Mouse (Mus musculus) heart, embryonic 13.5 days (tissue): ENCODE results near the gene Iqsec3. TPM values are rescaled to one million over a fixed set of nuclear protein-coding genes. Genes with fewer than 3 reads are reported as not detected.

Experiments
- ATAC-seq: fragments of 200-750 bp; cut with Nextera tagmentation; 2 replicates; pipeline ENCODE4 v1.8.0; 2017; ENCODE audit warnings: moderate TSS enrichment; ENCODE audit not compliant: insufficient number of reproducible peaks, low FRiP score, low TSS enrichment; ENCODE audit errors: extremely low read depth
- H3K27ac ChIP-seq: fragments of 300-500 bp; sonication (generic); replicated peaks from 2 replicates; pipeline ENCODE4 v1.5.1; 2015; ENCODE audit warnings: moderate library complexity, mild to moderate bottlenecking, inconsistent platforms
- H3K27me3 ChIP-seq: fragments of 300-500 bp; sonication (generic); replicated peaks from 2 replicates; pipeline ENCODE4 v1.6.1; 2015; ENCODE audit warnings: mild to moderate bottlenecking, inconsistent platforms
- H3K36me3 ChIP-seq: fragments of 300-500 bp; sonication (generic); 2 replicates; pipeline ENCODE4 v1.6.1; 2015; ENCODE audit warnings: mild to moderate bottlenecking, inconsistent platforms
- H3K4me1 ChIP-seq: fragments of 300-500 bp; sonication (generic); 2 replicates; pipeline ENCODE4 v1.6.1; 2015; ENCODE audit warnings: inconsistent platforms
- H3K4me2 ChIP-seq: fragments of 300-500 bp; sonication (generic); 2 replicates; pipeline ENCODE4 v1.6.1; 2015; ENCODE audit warnings: inconsistent platforms, mild to moderate bottlenecking, moderate library complexity
- H3K4me3 ChIP-seq: fragments of 300-500 bp; sonication (generic); 2 replicates; pipeline ENCODE4 v1.5.1; 2015; ENCODE audit warnings: moderate library complexity, mild to moderate bottlenecking, inconsistent platforms
- H3K9ac ChIP-seq: fragments of 300-500 bp; sonication (generic); 2 replicates; pipeline ENCODE4 v1.6.1; 2015; ENCODE audit warnings: inconsistent platforms, mild to moderate bottlenecking, moderate library complexity
- H3K9me3 ChIP-seq: fragments of 300-500 bp; sonication (generic); 2 replicates; pipeline ENCODE4 v1.6.1; 2016; ENCODE audit warnings: inconsistent platforms
- WGBS: fragments of 180-500 bp; shearing (Covaris S2); methylation state at CpG from one replicate; pipeline ENCODE4 v1.1.7; 2015; ENCODE audit warnings: mixed read lengths; 5-methylcytosine and 5-hydroxymethylcytosine counted together
- polyA plus RNA-seq: library from polyadenylated mRNA; unstranded; fragments of >200 nt; fragmentation: Nextera tagmentation; extraction: Ambion mirVana; gene quantifications from 2 replicates; pipeline ENCODE4 v1.2.1, GENCODE M21; 2015

The Iqsec3 gene
- polyA plus RNA-seq, 1 experiment from 2014 or later: not detected

GRCm38 (mm10) chr6:121498819-121499535, 25.5 kb upstream of the Iqsec3 start:
- ATAC-seq: no peak

GRCm38 (mm10) chr6:121495606-121496005, 22.1 kb upstream of the Iqsec3 start:
- no peak overlapping the region for H3K4me3 ChIP-seq
- ATAC-seq: no peak
- no peak overlapping the region for H3K9ac ChIP-seq
- no peak overlapping the region for H3K4me2 ChIP-seq
- 54% methylated on average over 7 of the region's 7 CpGs for WGBS
- H3K4me1 ChIP-seq: no peaks in the 10 kb centered on the region
- no peaks in the 10 kb centered on the region for H3K36me3 ChIP-seq
- H3K27ac ChIP-seq: no peak overlapping the region
- H3K9me3 ChIP-seq: no peaks in the 10 kb centered on the region
- peaks cover 14% of the 10 kb centered on the region; the same call in 1 of the 2 replicates for H3K27me3 ChIP-seq

More at GRCm38 (mm10) chr6:121498819-121499535, 25.5 kb upstream of the Iqsec3 start:
- Histone ChIP-seq H3K9me3 (no peaks in the 10 kb centered on the region), H3K4me1 (no peaks in the 10 kb centered on the region), H3K27me3 (peaks cover 7% of the 10 kb centered on the region; the same call in 1 of the 2 replicates), H3K4me2 (no peak overlapping the region), H3K36me3 (no peaks in the 10 kb centered on the region), H3K4me3 (no peak overlapping the region), H3K27ac (no peak overlapping the region), H3K9ac (no peak overlapping the region)
- 16% methylated on average over 9 of the region's 9 CpGs for WGBS

- ATAC-seq: no peak
These were observed 21.5 kb upstream of the Iqsec3 start for GRCm38 (mm10) chr6:121495026-121495425.

GRCm38 (mm10) chr6:121494319-121494718, 20.8 kb upstream of the Iqsec3 start:
- H3K9me3 ChIP-seq: no peaks in the 10 kb centered on the region
- no peak overlapping the region for H3K4me3 ChIP-seq
- H3K36me3 ChIP-seq: no peaks in the 10 kb centered on the region
- no peak overlapping the region for H3K27ac ChIP-seq
- WGBS: 78% methylated on average over 4 of the region's 4 CpGs
- H3K9ac ChIP-seq: no peak overlapping the region
- no peaks in the 10 kb centered on the region for H3K4me1 ChIP-seq
- ATAC-seq: no peak
- H3K27me3 ChIP-seq: peaks cover 17% of the 10 kb centered on the region; the same call in 1 of the 2 replicates
- no peak overlapping the region for H3K4me2 ChIP-seq

More at GRCm38 (mm10) chr6:121495026-121495425, 21.5 kb upstream of the Iqsec3 start:
- H3K4me1 ChIP-seq: no peaks in the 10 kb centered on the region
- H3K27me3 ChIP-seq: peaks cover 14% of the 10 kb centered on the region; the same call in 1 of the 2 replicates
- no peak overlapping the region for H3K4me2 ChIP-seq
- H3K27ac ChIP-seq: no peak overlapping the region
- 82% methylated on average over 1 of the region's 1 CpGs for WGBS
- no peaks in the 10 kb centered on the region for H3K36me3 ChIP-seq
- H3K9ac ChIP-seq: no peak overlapping the region
- H3K9me3 ChIP-seq: no peaks in the 10 kb centered on the region
- no peak overlapping the region for H3K4me3 ChIP-seq

GRCm38 (mm10) chr6:121491339-121491738, 17.9 kb upstream of the Iqsec3 start:
- no peaks in the 10 kb centered on the region for H3K9me3 ChIP-seq
- no peak overlapping the region for H3K4me2 ChIP-seq
- H3K4me1 ChIP-seq: no peaks in the 10 kb centered on the region
- no peak overlapping the region for H3K9ac ChIP-seq
- peaks cover 20% of the 10 kb centered on the region; the same call in 1 of the 2 replicates for H3K27me3 ChIP-seq
- no peak overlapping the region for H3K4me3 ChIP-seq
- 79% methylated on average over 5 of the region's 5 CpGs for WGBS
- ATAC-seq: no peak
- H3K36me3 ChIP-seq: no peaks in the 10 kb centered on the region
- H3K27ac ChIP-seq: no peak overlapping the region

GRCm38 (mm10) chr6:121472273-121472672, 1.2 kb downstream of the Iqsec3 start:
- Histone ChIP-seq H3K27me3 (peaks cover 63% of the 10 kb centered on the region), H3K36me3 (no peaks in the 10 kb centered on the region), H3K9ac (no peak overlapping the region), H3K4me1 (peaks cover 10% of the 10 kb centered on the region), H3K4me2 (no peak overlapping the region), H3K4me3 (no peak overlapping the region), H3K9me3 (no peaks in the 10 kb centered on the region), H3K27ac (no peak overlapping the region)
- ATAC-seq: no peak
- whole genome bisulfite sequencing: 31% methylated on average over 5 of the region's 5 CpGs

- Histone ChIP-seq H3K27me3 (peaks cover 55% of the 10 kb centered on the region), H3K9ac (no peak overlapping the region), H3K27ac (no peak overlapping the region), H3K36me3 (no peaks in the 10 kb centered on the region), H3K4me3 (no peak overlapping the region), H3K4me1 (peaks cover 2% of the 10 kb centered on the region; the same call in 1 of the 2 replicates), H3K4me2 (no peak overlapping the region), H3K9me3 (no peaks in the 10 kb centered on the region)
- no peak for ATAC-seq
These were observed 5.2 kb downstream of the Iqsec3 start for GRCm38 (mm10) chr6:121468235-121468634.

GRCm38 (mm10) chr6:121462628-121463340, 10.7 kb downstream of the Iqsec3 start:
- 2% methylated on average over 28 of the region's 28 CpGs for WGBS
- no peak for ATAC-seq
- Histone ChIP-seq H3K9me3 (no peaks in the 10 kb centered on the region), H3K4me3 (peak overlapping the region; percentile 29), H3K4me2 (peak overlapping the region; percentile 56), H3K36me3 (no peaks in the 10 kb centered on the region), H3K9ac (no peak overlapping the region), H3K27me3 (peaks cover 64% of the 10 kb centered on the region), H3K27ac (no peak overlapping the region), H3K4me1 (peaks cover 6% of the 10 kb centered on the region)

- no peaks in the 10 kb centered on the region for H3K9me3 ChIP-seq
- ATAC-seq: no peak
- H3K27ac ChIP-seq: no peak overlapping the region
- H3K4me2 ChIP-seq: no peak overlapping the region
- no peak overlapping the region for H3K9ac ChIP-seq
- no peak overlapping the region for H3K4me3 ChIP-seq
- WGBS: 47% methylated on average over 8 of the region's 8 CpGs
- no peaks in the 10 kb centered on the region for H3K4me1 ChIP-seq
- peaks cover 72% of the 10 kb centered on the region for H3K27me3 ChIP-seq
- no peaks in the 10 kb centered on the region for H3K36me3 ChIP-seq
These were observed 16.1 kb downstream of the Iqsec3 start for GRCm38 (mm10) chr6:121457381-121457780.

- H3K36me3 ChIP-seq: no peaks in the 10 kb centered on the region
- H3K4me3 ChIP-seq: no peak overlapping the region
- no peak overlapping the region for H3K27ac ChIP-seq
- ATAC-seq: no peak
- peaks cover 66% of the 10 kb centered on the region for H3K27me3 ChIP-seq
- no peak overlapping the region for H3K9ac ChIP-seq
- no peak overlapping the region for H3K4me2 ChIP-seq
- H3K4me1 ChIP-seq: no peaks in the 10 kb centered on the region
- no peaks in the 10 kb centered on the region for H3K9me3 ChIP-seq
- 67% methylated on average over 3 of the region's 3 CpGs for WGBS
These were observed 16.8 kb downstream of the Iqsec3 start for GRCm38 (mm10) chr6:121456651-121457050.

GRCm38 (mm10) chr6:121454549-121455494, 18.7 kb downstream of the Iqsec3 start:
- no peak for ATAC-seq
- Histone ChIP-seq H3K9ac (no peak overlapping the region), H3K36me3 (no peaks in the 10 kb centered on the region), H3K4me3 (no peak overlapping the region), H3K27me3 (peaks cover 61% of the 10 kb centered on the region), H3K27ac (no peak overlapping the region), H3K9me3 (no peaks in the 10 kb centered on the region), H3K4me2 (no peak overlapping the region), H3K4me1 (no peaks in the 10 kb centered on the region)
- WGBS: 62% methylated on average over 12 of the region's 12 CpGs
